Mouse (Mus musculus) gastrocnemius, postnatal 36 days (tissue): ENCODE results near the gene Spata31d1b. TPM values are rescaled to one million over a fixed set of nuclear protein-coding genes. Genes with fewer than 3 reads are reported as not detected.
"Not testable (repeated sequence)": the region's sequence is repeated elsewhere in the genome, so short reads cannot be mapped to it uniquely, and the experiment has no call there.

Experiments
- DNase-seq, 2 experiments: peaks; one replicate each; pipeline ENCODE4 v3.0.0; 2022
- intact Hi-C: fragments of 180-260 bp; cut with DNase I; formaldehyde crosslinking; loops from one replicate; pipeline ENCODE4 v1.15.1; 2025
- total RNA-seq, 2 experiments: library from RNA; stranded (reverse); gene quantifications; 2 replicates each; pipeline ENCODE4 v1.2.3; 2021

Spata31d1b gene
- total RNA-seq, 2 experiments from 2014 or later, result not detected

- DNase-seq, result no peak
- intact Hi-C loops, result no loop called here
Observed at GRCm38 (mm10) chr13:59691478-59691877, 20.6 kb upstream of the Spata31d1b start.

GRCm38 (mm10) chr13:59694008-59694407, 18.1 kb upstream of the Spata31d1b start, which contains the start of gene 4921517D22Rik:
Gene 4921517D22Rik, minus strand, starts transcription at chr13:59694108.
- intact Hi-C loops, result no loop called here
- no peak for DNase-seq

GRCm38 (mm10) chr13:59695781-59696180, 16.3 kb upstream of the Spata31d1b start:
- intact Hi-C loops, result no loop called here
- DNase-seq, result no peak

DNA sequence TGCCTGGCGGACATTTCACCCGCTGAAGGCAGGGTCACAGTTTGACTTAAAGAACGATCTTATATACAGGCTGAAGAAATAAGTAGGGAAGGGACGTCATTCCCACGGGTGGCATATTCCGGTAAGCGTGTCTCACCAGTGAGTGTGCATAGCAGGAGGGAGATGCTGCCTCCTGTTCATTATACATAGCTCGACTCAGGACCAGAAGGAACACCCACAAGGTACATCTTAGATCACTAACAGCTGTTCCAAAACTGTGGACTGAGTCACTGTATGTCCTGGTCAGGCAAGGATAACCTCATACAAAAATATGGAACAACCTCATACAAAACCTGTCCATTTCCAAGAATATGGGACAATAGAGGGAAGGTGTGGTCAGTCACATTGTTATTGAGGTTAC, 13.0 kb upstream of the Spata31d1b start:
- intact Hi-C loops, result no loop called here
- no peak for DNase-seq

- DNase-seq, intact Hi-C loops: not testable (repeated sequence)
Observed at GRCm38 (mm10) chr13:59700137-59700536, 11.9 kb upstream of the Spata31d1b start.

DNA sequence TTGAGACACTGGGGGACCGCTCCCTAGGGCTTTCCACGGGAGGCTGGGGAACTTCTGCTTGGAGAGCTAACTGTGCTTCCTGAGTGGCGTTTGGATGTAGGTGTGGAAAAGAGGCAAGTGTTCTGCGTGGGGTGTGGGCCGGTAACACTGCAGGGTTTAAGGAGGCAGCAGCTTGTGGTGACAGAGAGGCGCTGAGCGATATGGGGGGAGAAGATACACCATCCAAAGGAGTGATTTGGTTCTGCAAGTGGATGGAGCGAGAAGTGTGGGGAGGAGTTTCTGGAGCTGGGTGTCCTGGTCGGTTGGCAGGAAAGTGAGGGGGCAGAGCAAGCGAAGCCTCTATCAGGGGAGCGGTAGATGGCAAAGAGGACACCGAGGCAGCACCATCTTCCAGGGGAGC, 8.6 kb upstream of the Spata31d1b start:
- DNase-seq, result no peak
- intact Hi-C loops, result no loop called here

GRCm38 (mm10) chr13:59704562-59704961, 7.5 kb upstream of the Spata31d1b start:
- DNase-seq, result no peak
- intact Hi-C loops, result no loop called here

GRCm38 (mm10) chr13:59710230-59710629, 1.9 kb upstream of the Spata31d1b start, which contains the start of gene Spata31d1a:
Gene Spata31d1a, minus strand, starts transcription at chr13:59710330.
- no peak for DNase-seq
- intact Hi-C loops, result no loop called here

- DNase-seq, result no peak
- intact Hi-C loops, result no loop called here
Observed at GRCm38 (mm10) chr13:59713710-59714109, 1.6 kb downstream of the Spata31d1b start.

GRCm38 (mm10) chr13:59718857-59719440, 6.9 kb downstream of the Spata31d1b start:
- intact Hi-C loops, result not testable (repeated sequence)

DNA sequence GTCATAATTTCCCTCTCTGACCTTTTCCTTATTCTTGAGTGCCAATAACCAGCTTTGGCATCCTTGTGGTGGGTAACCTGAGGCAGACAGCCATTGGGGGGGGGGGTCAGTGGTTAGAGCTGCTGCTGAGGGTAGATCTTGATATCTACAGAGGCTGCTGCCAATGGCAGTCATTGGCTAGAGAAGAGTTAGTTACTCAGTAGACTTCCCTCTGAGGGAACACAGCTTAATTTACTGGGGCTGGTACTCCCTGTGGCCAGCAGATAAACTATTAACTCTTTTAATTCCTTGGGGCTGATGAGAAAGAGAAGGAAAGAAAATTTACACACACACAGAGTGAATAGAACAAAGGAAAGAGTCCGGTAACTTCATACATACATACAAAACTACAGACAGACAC, 7.4 kb downstream of the Spata31d1b start:
- intact Hi-C loops, result no loop called here
- no peak for DNase-seq

More at GRCm38 (mm10) chr13:59718857-59719440, 6.9 kb downstream of the Spata31d1b start:
- not testable (repeated sequence) for DNase-seq

GRCm38 (mm10) chr13:59722089-59722488, 10.0 kb downstream of the Spata31d1b start:
- intact Hi-C loops, DNase-seq: not testable (repeated sequence)

DNA sequence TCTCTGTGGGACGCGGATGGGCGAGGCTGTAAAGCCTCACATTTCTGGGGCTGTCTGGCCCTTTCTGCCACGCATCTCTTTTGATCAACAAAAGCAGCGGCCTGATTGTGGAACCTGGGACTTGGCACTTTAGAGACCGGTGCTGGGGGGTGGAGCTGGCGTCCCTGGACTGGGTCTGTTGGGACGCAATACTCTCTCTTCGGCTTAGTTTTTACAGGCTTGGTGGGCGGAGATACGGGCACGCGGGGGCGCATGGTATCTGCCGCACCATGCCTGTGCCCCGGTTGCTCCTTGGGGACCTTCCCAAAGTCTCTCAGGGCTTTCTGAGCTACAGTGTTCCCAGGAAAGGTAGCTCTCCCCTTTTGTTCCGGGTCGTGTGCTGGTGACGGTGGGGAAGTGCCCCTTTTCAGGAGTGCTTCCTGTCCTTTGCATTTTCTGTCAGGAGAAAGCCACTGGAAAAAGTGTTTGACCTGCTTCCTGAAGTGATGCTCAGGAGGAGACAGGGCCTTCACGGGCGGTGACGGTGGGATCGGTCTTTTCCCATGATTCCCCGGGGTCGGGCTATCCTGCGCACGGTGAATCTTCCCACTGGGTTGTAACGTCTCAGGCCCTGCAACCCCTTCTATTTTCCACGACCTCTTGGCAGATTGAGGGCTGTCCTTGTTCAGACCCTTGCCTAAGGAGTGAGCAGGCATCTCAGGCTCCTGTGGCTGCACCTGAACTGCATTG, 14.2 kb downstream of the Spata31d1b start:
- intact Hi-C loops, result loop anchor here (5.0 kb wide), 2 partner anchors 194 to 209 kb away; no protein-coding TSS in a partner anchor
- DNase-seq, result no peak

DNA sequence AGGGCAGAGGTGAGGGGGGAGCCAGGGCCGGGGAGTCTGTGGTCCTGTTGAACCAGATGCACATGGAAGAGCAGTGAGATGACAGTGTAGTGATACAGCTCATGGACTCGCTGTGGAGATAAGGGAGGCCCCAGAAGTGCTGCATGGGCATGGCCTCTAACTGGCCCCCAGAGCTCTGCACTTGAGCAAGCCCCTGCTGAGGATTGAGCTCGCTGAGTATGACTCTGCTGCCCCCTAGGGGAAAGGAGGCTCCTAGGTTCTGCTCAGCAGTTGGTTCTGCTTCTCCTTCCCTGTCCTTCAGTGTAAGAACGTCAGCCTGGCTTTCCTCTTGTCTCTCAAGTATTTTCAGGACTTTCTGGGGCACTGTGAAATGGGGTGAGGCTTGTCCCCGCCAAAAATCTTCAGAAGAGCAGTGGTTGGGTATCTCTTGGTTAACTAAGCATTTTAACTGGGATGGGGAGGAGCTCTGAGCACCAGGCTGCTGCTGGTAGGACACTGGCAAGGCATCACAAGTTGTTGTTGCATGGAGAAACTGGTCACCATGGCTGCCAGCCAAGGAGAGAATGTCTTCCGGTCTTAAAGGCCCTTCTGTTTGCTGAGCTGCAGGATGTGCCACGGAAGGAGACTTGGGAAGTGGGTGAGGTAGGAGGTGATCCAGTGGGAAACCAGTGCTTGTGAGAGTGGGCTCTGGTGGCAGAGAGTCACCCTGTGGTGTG, 16.5 kb downstream of the Spata31d1b start:
- intact Hi-C loops, result loop anchor here (5.0 kb wide), 2 partner anchors 196 to 211 kb away; no protein-coding TSS in a partner anchor

GRCm38 (mm10) chr13:59731652-59732051, 19.6 kb downstream of the Spata31d1b start, which contains the start of gene Spata31d1d:
Gene Spata31d1d, minus strand, starts transcription at chr13:59731752.
- DNase-seq, result no peak
- intact Hi-C loops, result no loop called here

More for the DNA sequence above, 16.5 kb downstream of the Spata31d1b start:
- DNase-seq, result peak; percentile 59 to 61

GRCm38 (mm10) chr13:59733936-59734335, 21.9 kb downstream of the Spata31d1b start:
- intact Hi-C loops, result no loop called here
- DNase-seq, result no peak

- intact Hi-C loops, DNase-seq: not testable (repeated sequence)
Observed at GRCm38 (mm10) chr13:59734347-59734746, 22.3 kb downstream of the Spata31d1b start.

GRCm38 (mm10) chr13:59735190-59735589, 23.1 kb downstream of the Spata31d1b start:
- intact Hi-C loops, result no loop called here
- no peak for DNase-seq

DNA sequence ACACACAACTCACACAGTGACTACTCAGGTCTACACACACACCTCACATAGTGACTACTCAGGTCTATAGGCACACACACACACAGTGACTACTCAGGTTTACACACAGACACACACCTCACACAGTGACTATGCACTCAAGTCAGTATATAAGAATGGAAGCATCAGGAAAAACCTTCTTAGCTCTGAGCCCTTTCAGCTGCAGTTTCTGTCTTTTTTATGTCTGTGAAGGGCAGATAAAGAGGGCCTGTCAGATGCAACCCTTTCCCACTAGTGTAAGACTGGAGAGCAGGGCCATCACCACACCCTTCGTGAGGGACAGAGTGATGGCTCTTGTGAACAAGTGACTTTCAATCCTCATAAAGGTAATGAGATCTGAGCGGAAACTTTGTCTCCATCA, 26.4 kb downstream of the Spata31d1b start:
- no peak for DNase-seq
- intact Hi-C loops, result no loop called here

DNA sequence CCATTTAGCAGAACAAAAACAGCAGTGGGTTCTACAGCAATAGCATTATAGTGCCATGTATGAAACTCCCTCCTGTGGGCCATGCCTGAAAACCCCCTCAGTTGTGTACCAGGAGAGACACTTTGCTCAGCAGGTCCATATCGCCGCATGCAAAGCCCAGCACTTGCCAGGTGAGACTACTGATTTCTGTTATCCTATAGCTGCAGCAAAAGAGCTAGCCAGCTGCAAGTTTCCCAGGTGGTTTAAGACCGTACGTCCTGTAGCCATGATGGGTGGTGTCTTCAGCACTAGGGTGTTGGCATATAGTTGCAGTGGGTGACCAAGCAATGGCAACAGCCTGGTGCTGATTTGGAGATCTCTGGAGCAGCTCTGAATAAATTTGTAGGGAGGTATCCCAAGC, 27.3 kb downstream of the Spata31d1b start:
- DNase-seq, result no peak
- intact Hi-C loops, result no loop called here

GRCm38 (mm10) chr13:59741096-59741495, 29.0 kb downstream of the Spata31d1b start:
- intact Hi-C loops, result no loop called here
- DNase-seq, result peak in 1 of 2 experiments; percentile 38
